8 mouse cellular contexts compared by ENCODE assay signal in the genomic region with DNA sequence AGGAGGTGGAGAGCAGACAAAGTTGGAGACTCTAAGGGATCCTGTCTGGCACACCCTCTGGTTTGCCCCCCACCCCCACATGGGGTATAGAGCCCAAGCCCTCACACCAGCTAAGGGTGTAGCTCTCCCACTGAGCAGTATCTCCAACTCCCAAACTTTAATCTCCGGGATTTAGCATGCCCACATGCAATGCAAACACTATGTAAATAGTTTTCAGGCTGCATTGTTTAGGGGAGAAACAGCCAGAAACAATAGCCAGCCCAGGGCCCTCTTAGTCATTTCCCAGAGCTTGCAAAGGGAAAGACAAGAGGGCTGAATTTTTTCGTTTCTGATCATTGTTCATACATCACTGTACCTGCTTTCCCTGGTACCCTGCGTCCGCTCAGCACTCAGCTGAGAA. TPM values are rescaled to one million over a fixed set of nuclear protein-coding genes. Genes with fewer than 3 reads are reported as not detected.
DNase-seq lines count a peak whose midpoint lies in the region; ATAC-seq and TF ChIP-seq lines count a peak whose summit lies in the region.

No protein-coding gene starts in this region.

- no peak for TF ChIP-seq CTCF in intestine, postnatal 0 days (IDR thresholded peaks at IDR 0.05; ENCODE audit: low read depth)

- H3K27me3 ChIP-seq in intestine, embryonic 14.5 days (replicated peaks; ENCODE audit: control insufficient read depth, insufficient read depth, low read length) = peaks cover 5% of the 10 kb centered on the region; the same call in 1 of the 2 replicates
- peaks cover 39% of the 10 kb centered on the region for H3K27me3 ChIP-seq in intestine, postnatal 0 days (replicated peaks; ENCODE audit: control insufficient read depth, insufficient read depth, low read length)
- H3K27me3 ChIP-seq in embryonic facial prominence, embryonic 14.5 days (replicated peaks; ENCODE audit: control insufficient read depth, insufficient read depth, low read length) = peaks cover 49% of the 10 kb centered on the region
- peaks cover 20% of the 10 kb centered on the region for H3K27me3 ChIP-seq in intestine, embryonic 16.5 days (replicated peaks; ENCODE audit: control insufficient read depth, insufficient read depth, low read length)
- peaks cover 5% of the 10 kb centered on the region; the same call in 1 of the 2 replicates for H3K27me3 ChIP-seq in neural tube, embryonic 14.5 days (ENCODE audit: control insufficient read depth, insufficient read depth, low read length)

- DNase-seq in intestine, embryonic 14.5 days (ENCODE audit: low spot score) = no peak
- no peak for DNase-seq in embryonic facial prominence, embryonic 14.5 days (ENCODE audit: low spot score)
- no peak for DNase-seq in layer of hippocampus, adult 8-10 months (ENCODE audit: low spot score in 2 of 2)
- no peak for DNase-seq in ovary, postnatal 10 days (ENCODE audit: low spot score)
- no peak for DNase-seq in ovary, postnatal 36 days (ENCODE audit: low spot score)

- no peak overlapping the region for H3K9ac ChIP-seq in intestine, embryonic 14.5 days (ENCODE audit: low read length)
- no peak overlapping the region for H3K9ac ChIP-seq in intestine, postnatal 0 days (ENCODE audit: low read depth, low read length)
- no peak overlapping the region for H3K9ac ChIP-seq in embryonic facial prominence, embryonic 14.5 days (ENCODE audit: low read depth, low read length)
- no peak overlapping the region; the same call in 1 of the 2 replicates for H3K9ac ChIP-seq in intestine, embryonic 16.5 days (ENCODE audit: low read depth, low read length)
- H3K9ac ChIP-seq in neural tube, embryonic 14.5 days (replicated peaks; ENCODE audit: low read depth, low read length) = peak overlapping the region; percentile 32; the same call in 1 of the 2 replicates

- H3K4me3 ChIP-seq in intestine, embryonic 14.5 days (ENCODE audit: low read depth, low read length) = no peak overlapping the region
- H3K4me3 ChIP-seq in intestine, postnatal 0 days (ENCODE audit: low read depth, low read length) = no peak overlapping the region
- no peak overlapping the region for H3K4me3 ChIP-seq in embryonic facial prominence, embryonic 14.5 days (ENCODE audit: low read depth, low read length)
- no peak overlapping the region for H3K4me3 ChIP-seq in intestine, embryonic 16.5 days (ENCODE audit: low read length)
- H3K4me3 ChIP-seq in neural tube, embryonic 14.5 days (ENCODE audit: low read depth, low read length) = no peak overlapping the region

- H3K4me2 ChIP-seq in intestine, embryonic 14.5 days (ENCODE audit: low read length) = peak overlapping the region; percentile 33
- H3K4me2 ChIP-seq in intestine, postnatal 0 days (replicated peaks; ENCODE audit: low read depth) = no peak overlapping the region
- H3K4me2 ChIP-seq in embryonic facial prominence, embryonic 14.5 days (ENCODE audit: low read depth, low read length) = peak overlapping the region; percentile 28; the same call in 1 of the 2 replicates
- 0 out of 2 replicates have a peak overlapping the region, but pooled peaks have one; percentile 27 for H3K4me2 ChIP-seq in intestine, embryonic 16.5 days (ENCODE audit: low read depth, low read length)
- peak overlapping the region; percentile 36; the same call in 1 of the 2 replicates for H3K4me2 ChIP-seq in neural tube, embryonic 14.5 days (ENCODE audit: low read depth, low read length)

- no peak overlapping the region for H3K27ac ChIP-seq in intestine, embryonic 14.5 days (ENCODE audit: low read depth)
- no peak overlapping the region for H3K27ac ChIP-seq in intestine, postnatal 0 days (ENCODE audit: low read depth, low read length)
- no peak overlapping the region for H3K27ac ChIP-seq in embryonic facial prominence, embryonic 14.5 days (replicated peaks; ENCODE audit: low read depth, low read length)
- no peak overlapping the region for H3K27ac ChIP-seq in intestine, embryonic 16.5 days (ENCODE audit: low read length)
- no peak overlapping the region; the same call in 1 of the 2 replicates for H3K27ac ChIP-seq in neural tube, embryonic 14.5 days (ENCODE audit: low read depth, low read length)

- no peaks in the 10 kb centered on the region for H3K9me3 ChIP-seq in intestine, embryonic 14.5 days (ENCODE audit: control insufficient read depth, low read length)
- no peaks in the 10 kb centered on the region for H3K9me3 ChIP-seq in intestine, postnatal 0 days (ENCODE audit: control insufficient read depth)
- H3K9me3 ChIP-seq in embryonic facial prominence, embryonic 14.5 days (ENCODE audit: control insufficient read depth, low read length) = no peaks in the 10 kb centered on the region
- H3K9me3 ChIP-seq in intestine, embryonic 16.5 days (ENCODE audit: control insufficient read depth, low read length) = no peaks in the 10 kb centered on the region
- H3K9me3 ChIP-seq in neural tube, embryonic 14.5 days (ENCODE audit: control insufficient read depth, low read length) = no peaks in the 10 kb centered on the region

- H3K36me3 ChIP-seq in intestine, embryonic 14.5 days (ENCODE audit: control insufficient read depth, insufficient read depth, low read length) = no peaks in the 10 kb centered on the region
- no peaks in the 10 kb centered on the region for H3K36me3 ChIP-seq in intestine, postnatal 0 days (ENCODE audit: control insufficient read depth, insufficient read depth)
- no peaks in the 10 kb centered on the region for H3K36me3 ChIP-seq in embryonic facial prominence, embryonic 14.5 days (ENCODE audit: control insufficient read depth, insufficient read depth, low read length)
- no peaks in the 10 kb centered on the region for H3K36me3 ChIP-seq in intestine, embryonic 16.5 days (ENCODE audit: control insufficient read depth, insufficient read depth, low read length)
- H3K36me3 ChIP-seq in neural tube, embryonic 14.5 days (ENCODE audit: control insufficient read depth, insufficient read depth, low read length) = no peaks in the 10 kb centered on the region

- no peak for ATAC-seq in intestine, embryonic 14.5 days (replicated peaks; ENCODE audit: low FRiP score, low TSS enrichment, low read depth)
- no peak for ATAC-seq in intestine, postnatal 0 days
- ATAC-seq in embryonic facial prominence, embryonic 14.5 days (ENCODE audit: low read depth) = no peak
- no peak for ATAC-seq in intestine, embryonic 16.5 days
- no peak for ATAC-seq in neural tube, embryonic 14.5 days (ENCODE audit: low read depth)

- H3K4me1 ChIP-seq in intestine, embryonic 14.5 days (replicated peaks; ENCODE audit: control insufficient read depth, insufficient read depth, low read length) = peaks cover 22% of the 10 kb centered on the region
- peaks cover 7% of the 10 kb centered on the region for H3K4me1 ChIP-seq in intestine, postnatal 0 days (replicated peaks; ENCODE audit: control insufficient read depth, insufficient read depth, low read length)
- H3K4me1 ChIP-seq in embryonic facial prominence, embryonic 14.5 days (ENCODE audit: control insufficient read depth, insufficient read depth, low read length) = peaks cover 10% of the 10 kb centered on the region
- H3K4me1 ChIP-seq in intestine, embryonic 16.5 days (ENCODE audit: control insufficient read depth, insufficient read depth, low read length) = peaks cover 20% of the 10 kb centered on the region
- H3K4me1 ChIP-seq in neural tube, embryonic 14.5 days (ENCODE audit: control insufficient read depth, insufficient read depth, low read length) = peaks cover 26% of the 10 kb centered on the region

- WGBS in intestine, embryonic 14.5 days = 19% methylated on average over 4 of the region's 4 CpGs
- whole genome bisulfite sequencing in intestine, postnatal 0 days = 29% methylated on average over 4 of the region's 4 CpGs
- 24% methylated on average over 4 of the region's 4 CpGs for WGBS in embryonic facial prominence, embryonic 14.5 days
- WGBS in intestine, embryonic 16.5 days = 21% methylated on average over 4 of the region's 4 CpGs
- WGBS in neural tube, embryonic 14.5 days = 2% methylated on average over 4 of the region's 4 CpGs

RNA-seq across cellular contexts. Expression of a gene that starts 5.8 kb away (rescaled TPM):
- 3.8 and 5.0 TPM in 2 replicates for polyA plus RNA-seq in intestine, embryonic 14.5 days (2014; fragmentation: Nextera tagmentation; extraction: Ambion mirVana)
- 0.08 and 0.55 TPM in 2 replicates for polyA plus RNA-seq in intestine, postnatal 0 days (2015; fragmentation: Nextera tagmentation; extraction: Ambion mirVana)
- 0.35 and 0.42 TPM in 2 replicates for polyA plus RNA-seq in embryonic facial prominence, embryonic 14.5 days (2014; fragmentation: Nextera tagmentation; extraction: Ambion mirVana)
- 0.91 and 1.0 TPM in 2 replicates for polyA plus RNA-seq in intestine, embryonic 16.5 days (2015; fragmentation: Nextera tagmentation; extraction: Ambion mirVana)
- 0.82 and 1.1 TPM in 2 replicates for polyA plus RNA-seq in neural tube, embryonic 14.5 days (2014; fragmentation: Nextera tagmentation; extraction: Ambion mirVana)
- 1 to 10 TPM in 1 of 4 experiments, under 1 TPM in 3; 0.54 to 1.3 (median 0.67) TPM for total RNA-seq in layer of hippocampus, adult 8-10 months (2022)

RNA-seq across cellular contexts. Expression of a gene that starts 19.7 kb away (rescaled TPM):
- 15.6 and 15.9 TPM in 2 replicates for polyA plus RNA-seq in intestine, embryonic 14.5 days (2014; fragmentation: Nextera tagmentation; extraction: Ambion mirVana)
- 34.0 and 36.7 TPM in 2 replicates for polyA plus RNA-seq in intestine, postnatal 0 days (2015; fragmentation: Nextera tagmentation; extraction: Ambion mirVana)
- polyA plus RNA-seq in embryonic facial prominence, embryonic 14.5 days (2014; fragmentation: Nextera tagmentation; extraction: Ambion mirVana) = 28.7 and 29.1 TPM in 2 replicates
- polyA plus RNA-seq in intestine, embryonic 16.5 days (2015; fragmentation: Nextera tagmentation; extraction: Ambion mirVana) = 24.9 and 28.0 TPM in 2 replicates
- 75.2 and 76.8 TPM in 2 replicates for polyA plus RNA-seq in neural tube, embryonic 14.5 days (2014; fragmentation: Nextera tagmentation; extraction: Ambion mirVana)
- 100 to 1,000 TPM; 325 to 344 (median 335) TPM for total RNA-seq in layer of hippocampus, adult 8-10 months (2022)
